Mouse (Mus musculus): ENCODE measurements at regions not wholly inside any gene's neighbourhood (a gene's known extent, or its start where the extent isn't known, plus 50 kb on each side); places are given as distances from the start of the nearest gene placed in this dataset.
"Not testable (repeated sequence)": the region's sequence is repeated elsewhere in the genome, so short reads cannot be mapped to it uniquely, and the experiment has no call there.

- no peak for DNase-seq (ENCODE audit: low spot score)
These were observed 155.9 kb upstream of the Gm12728 start for GRCm38 (mm10) chr4:105633789-105634188.

- DNase-seq (ENCODE audit: low spot score) = peak; percentile 33
These were observed 148.9 kb upstream of the Gm12728 start for GRCm38 (mm10) chr4:105640793-105641192.

- peak; percentile 66 for DNase-seq (ENCODE audit: low spot score)
These were observed 148.1 kb upstream of the Gm12728 start for GRCm38 (mm10) chr4:105641582-105641981.

GRCm38 (mm10) chr4:105648820-105649446 is 140.7 kb upstream of the Gm12728 start:
- no peak for DNase-seq (ENCODE audit: low spot score)

GRCm38 (mm10) chr4:105649447-105649833 is 140.2 kb upstream of the Gm12728 start:
- DNase-seq (ENCODE audit: low spot score) = no peak

- DNase-seq (ENCODE audit: low spot score) = peak; percentile 74
These were observed 133.5 kb upstream of the Gm12728 start for GRCm38 (mm10) chr4:105656071-105656655.

- DNase-seq (ENCODE audit: low spot score) = no peak
These were observed 131.1 kb upstream of the Gm12728 start for GRCm38 (mm10) chr4:105658581-105658980.

GRCm38 (mm10) chr4:105676690-105677089 is 113.0 kb upstream of the Gm12728 start:
- no peak for DNase-seq (ENCODE audit: low spot score)

GRCm38 (mm10) chr4:105690716-105691115 is 99.0 kb upstream of the Gm12728 start:
- DNase-seq (ENCODE audit: low spot score) = no peak

- peak; percentile 68 for DNase-seq (ENCODE audit: low spot score)
These were observed 97.3 kb upstream of the Gm12728 start for GRCm38 (mm10) chr4:105692380-105692779.

GRCm38 (mm10) chr4:105695895-105696294 is 93.8 kb upstream of the Gm12728 start:
- no peak for DNase-seq (ENCODE audit: low spot score)

GRCm38 (mm10) chr4:105697123-105697522 is 92.5 kb upstream of the Gm12728 start:
- no peak for DNase-seq (ENCODE audit: low spot score)

- DNase-seq (ENCODE audit: low spot score) = no peak
These were observed 87.6 kb upstream of the Gm12728 start for GRCm38 (mm10) chr4:105702036-105702435.

- DNase-seq (ENCODE audit: low spot score) = no peak
These were observed 86.3 kb upstream of the Gm12728 start for GRCm38 (mm10) chr4:105703408-105703807.

GRCm38 (mm10) chr4:105704271-105704670 is 85.4 kb upstream of the Gm12728 start:
- no peak for DNase-seq (ENCODE audit: low spot score)

GRCm38 (mm10) chr4:105705996-105706395 is 83.7 kb upstream of the Gm12728 start:
- peak; percentile 43 for DNase-seq (ENCODE audit: low spot score)

- DNase-seq (ENCODE audit: low spot score) = no peak
These were observed 81.4 kb upstream of the Gm12728 start for GRCm38 (mm10) chr4:105708080-105708796.

- DNase-seq (ENCODE audit: low spot score) = no peak
These were observed 75.7 kb upstream of the Gm12728 start for GRCm38 (mm10) chr4:105713956-105714355.

- DNase-seq (ENCODE audit: low spot score) = no peak
These were observed 71.6 kb upstream of the Gm12728 start for GRCm38 (mm10) chr4:105718080-105718479.

GRCm38 (mm10) chr4:105728696-105729095 is 61.0 kb upstream of the Gm12728 start:
- DNase-seq (ENCODE audit: low spot score) = no peak

- no peak for DNase-seq (ENCODE audit: low spot score)
These were observed 58.8 kb upstream of the Gm12728 start for GRCm38 (mm10) chr4:105730900-105731299.

- DNase-seq (ENCODE audit: low spot score) = not testable (repeated sequence)
These were observed 54.6 kb upstream of the Gm12728 start for GRCm38 (mm10) chr4:105735116-105735515.

Measured in gastrocnemius, adult 18-20 months (tissue).